Mouse (Mus musculus) cerebellum, adult (tissue): ENCODE data around the gene Azin2.

Experiments used
- ATAC-seq: cut with Nextera tagmentation; 2 replicates; pipeline ENCODE4 v1.9.2; 2017; ENCODE audit warnings: mild to moderate bottlenecking, moderate library complexity, mixed read lengths; ENCODE audit not compliant: insufficient number of reproducible peaks, low FRiP score, low TSS enrichment

Azin2 gene

DNA sequence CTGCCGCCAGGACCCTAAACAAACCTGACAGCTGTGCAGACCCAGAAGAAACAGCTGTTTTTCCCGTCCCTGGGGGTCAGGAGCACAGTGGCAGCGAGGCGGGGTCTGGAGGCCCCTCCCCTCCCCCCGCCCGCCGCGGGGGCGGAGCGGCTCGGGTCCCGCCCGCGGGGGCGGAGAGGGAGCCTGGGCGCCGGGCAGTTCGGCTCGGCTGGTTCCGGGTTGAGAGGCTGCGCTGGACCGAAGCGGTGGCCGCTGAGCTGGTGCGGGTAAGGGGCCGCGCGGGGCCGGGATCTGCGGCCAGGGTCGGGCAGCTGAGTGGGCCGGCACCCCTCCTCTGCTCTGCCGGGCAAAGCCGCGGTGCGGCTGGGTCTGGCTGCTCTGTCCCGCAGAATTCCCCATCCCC, 78.9 kb downstream of the Azin2 start, which contains the start of gene Trim62:
TSS of gene Trim62 (plus strand) at position 202 of the 403 bp plus-strand sequence.
- ATAC-seq, result peak; percentile 42; the same call in 1 of the 2 replicates
